Mouse (Mus musculus): ENCODE data around the gene Psmg3.

- TF ChIP-seq CTCF (IDR thresholded peaks at IDR 0.05; ENCODE audit: borderline replicate concordance, insufficient read depth, low read length) (no peak), POLR2A (IDR thresholded peaks at IDR 0.05; ENCODE audit: low read depth, low read length) (no peak)
Measured at GRCm38 (mm10) chr5:139818801-139819200, 7.9 kb downstream of the Psmg3 start.

Data from embryonic fibroblast, embryonic 13.5 days (primary cell).